Mouse (Mus musculus): ENCODE results near the gene Rab3gap2. TPM values are rescaled to one million over a fixed set of nuclear protein-coding genes. Genes with fewer than 3 reads are reported as not detected.

Rab3gap2 gene
- total RNA-seq, 2 experiments from 2014 or later, result 41.6 to 55.1 TPM

DNA sequence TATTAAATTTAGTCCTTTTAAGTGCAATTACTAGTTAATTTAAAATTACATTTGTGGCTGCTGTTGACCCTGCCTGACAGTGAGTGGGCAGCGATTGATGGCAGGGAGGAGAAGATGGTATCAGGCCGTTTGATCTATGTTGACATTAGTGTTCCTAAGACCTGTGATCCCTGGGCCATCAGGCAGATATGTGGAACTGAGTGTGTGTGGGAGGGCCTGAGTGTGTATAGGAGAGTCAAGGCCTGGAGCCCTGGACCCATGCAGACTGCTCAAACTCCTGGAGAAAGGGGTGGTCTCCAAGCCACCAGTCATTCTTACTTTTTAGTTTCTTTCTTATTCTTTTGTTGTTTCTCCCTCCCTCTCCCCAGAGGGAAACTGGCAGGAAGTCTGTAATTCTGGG lies 12.8 kb downstream of the Rab3gap2 start:
- peak; percentile 58 for ATAC-seq (replicated peaks; ENCODE audit: low FRiP score, low TSS enrichment, poor library complexity, severe bottlenecking)

GRCm38 (mm10) chr1:185217966-185218365 lies 14.0 kb downstream of the Rab3gap2 start:
- no peak for ATAC-seq (replicated peaks; ENCODE audit: low FRiP score, low TSS enrichment, poor library complexity, severe bottlenecking)

- ATAC-seq (replicated peaks; ENCODE audit: low FRiP score, low TSS enrichment, poor library complexity, severe bottlenecking), result no peak
Observed at GRCm38 (mm10) chr1:185226889-185227288, 23.0 kb downstream of the Rab3gap2 start.

GRCm38 (mm10) chr1:185227766-185228165 lies 23.8 kb downstream of the Rab3gap2 start:
- no peak for ATAC-seq (replicated peaks; ENCODE audit: low FRiP score, low TSS enrichment, poor library complexity, severe bottlenecking)

GRCm38 (mm10) chr1:185229406-185230201 lies 25.7 kb downstream of the Rab3gap2 start:
- ATAC-seq (replicated peaks; ENCODE audit: low FRiP score, low TSS enrichment, poor library complexity, severe bottlenecking), result peak; percentile 89

DNA sequence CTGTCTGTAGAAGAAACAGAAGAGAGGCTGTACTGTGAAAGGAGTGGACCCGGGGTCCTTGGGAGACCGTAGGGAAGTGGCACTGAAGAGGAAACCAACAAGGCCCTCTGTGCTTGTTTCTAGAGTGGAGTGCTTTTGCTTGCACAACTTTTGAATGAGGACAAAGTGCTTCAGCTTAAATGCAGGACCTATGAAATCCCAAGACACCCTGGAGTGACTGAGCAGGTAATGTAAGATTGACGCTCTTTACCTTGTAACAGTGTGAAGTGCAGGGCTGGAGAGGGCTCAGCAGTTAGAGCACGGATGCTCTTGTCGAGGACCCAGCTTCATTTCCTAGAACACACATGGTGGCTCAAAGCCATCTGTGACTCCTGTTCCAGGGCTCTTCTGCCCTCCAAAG lies 31.9 kb downstream of the Rab3gap2 start:
- no peak for ATAC-seq (replicated peaks; ENCODE audit: low FRiP score, low TSS enrichment, poor library complexity, severe bottlenecking)

DNA sequence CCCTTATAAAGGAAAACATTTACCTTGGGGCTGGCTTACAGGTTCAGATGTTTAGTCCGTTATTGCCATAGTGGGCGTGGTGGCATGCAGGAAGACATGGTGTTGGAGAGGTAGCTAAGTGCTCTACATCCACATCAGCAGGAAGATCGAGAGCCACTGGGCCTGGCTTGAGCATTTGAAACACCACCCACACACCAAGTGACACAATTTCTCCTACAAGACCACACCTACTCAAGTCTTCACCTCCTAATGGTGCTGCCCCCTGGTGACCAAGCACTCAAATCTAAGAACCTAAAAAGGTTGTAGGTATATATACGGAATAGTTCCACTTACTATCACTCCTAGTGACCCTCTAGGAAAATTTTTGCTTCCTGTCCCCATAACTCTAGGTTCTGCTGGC lies 32.6 kb downstream of the Rab3gap2 start:
- ATAC-seq (replicated peaks; ENCODE audit: low FRiP score, low TSS enrichment, poor library complexity, severe bottlenecking), result peak; percentile 80

GRCm38 (mm10) chr1:185243013-185243412 lies 39.1 kb downstream of the Rab3gap2 start:
- ATAC-seq (replicated peaks; ENCODE audit: low FRiP score, low TSS enrichment, poor library complexity, severe bottlenecking), result no peak

DNA sequence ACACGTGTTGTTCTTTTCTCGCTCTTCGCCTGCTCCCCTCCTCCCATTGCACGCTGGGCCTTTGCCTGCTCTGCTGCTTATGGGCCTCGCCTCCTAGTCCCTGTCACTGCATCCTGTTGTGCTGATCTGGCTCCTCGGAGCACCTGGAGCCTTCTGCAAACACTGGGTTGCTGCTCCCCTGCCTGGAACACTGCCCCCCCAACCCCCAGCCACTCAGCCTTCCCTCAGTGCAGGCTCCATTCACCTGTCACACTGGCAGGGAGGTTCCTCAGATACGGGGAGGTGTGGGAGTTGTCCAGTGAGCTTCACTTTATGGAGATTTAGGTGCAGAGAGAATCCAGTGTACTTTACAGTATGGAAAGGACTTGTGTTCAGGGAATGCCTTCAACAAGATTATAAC lies 41.5 kb downstream of the Rab3gap2 start:
- no peak for ATAC-seq (replicated peaks; ENCODE audit: low FRiP score, low TSS enrichment, poor library complexity, severe bottlenecking)

DNA sequence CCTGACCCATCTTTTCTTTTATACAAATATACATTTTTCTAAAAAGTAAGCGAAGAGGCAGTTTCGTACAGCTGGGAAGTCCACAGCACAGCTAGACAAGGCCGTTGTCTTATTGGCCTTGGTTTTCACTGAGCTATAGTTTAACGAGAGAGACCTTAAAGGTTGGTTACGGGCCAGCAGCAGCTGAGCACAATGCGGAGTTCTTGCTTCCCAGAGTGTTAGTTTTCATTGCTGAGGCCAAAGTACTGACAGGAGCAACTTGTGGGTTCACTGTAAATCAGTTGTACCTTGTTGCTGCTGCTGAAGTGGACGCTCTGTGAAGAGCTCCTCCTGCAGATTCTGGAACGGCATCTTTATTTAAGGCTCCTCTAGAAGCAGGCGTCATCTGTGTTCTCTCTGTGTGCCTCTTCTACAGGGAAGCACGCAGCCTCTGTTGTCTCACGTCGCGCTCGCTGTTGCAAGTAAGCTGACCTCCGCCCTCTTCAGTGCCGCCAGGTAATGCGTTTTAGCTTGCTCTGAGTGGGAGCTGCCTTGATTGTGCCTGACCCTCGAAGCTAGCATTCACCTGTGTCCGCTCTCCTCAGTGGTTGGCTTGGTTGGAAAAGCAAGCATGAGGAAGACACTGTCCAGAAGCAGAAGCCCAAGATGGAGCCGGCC lies 43.6 kb downstream of the Rab3gap2 start:
- no peak for ATAC-seq (replicated peaks; ENCODE audit: low FRiP score, low TSS enrichment, poor library complexity, severe bottlenecking)

- ATAC-seq (replicated peaks; ENCODE audit: low FRiP score, low TSS enrichment, poor library complexity, severe bottlenecking), result no peak
Observed at GRCm38 (mm10) chr1:185248728-185249127, 44.8 kb downstream of the Rab3gap2 start.

GRCm38 (mm10) chr1:185252351-185252750 lies 48.4 kb downstream of the Rab3gap2 start:
- no peak for ATAC-seq (replicated peaks; ENCODE audit: low FRiP score, low TSS enrichment, poor library complexity, severe bottlenecking)

GRCm38 (mm10) chr1:185253140-185253892 lies 49.4 kb downstream of the Rab3gap2 start:
- no peak for ATAC-seq (replicated peaks; ENCODE audit: low FRiP score, low TSS enrichment, poor library complexity, severe bottlenecking)

DNA sequence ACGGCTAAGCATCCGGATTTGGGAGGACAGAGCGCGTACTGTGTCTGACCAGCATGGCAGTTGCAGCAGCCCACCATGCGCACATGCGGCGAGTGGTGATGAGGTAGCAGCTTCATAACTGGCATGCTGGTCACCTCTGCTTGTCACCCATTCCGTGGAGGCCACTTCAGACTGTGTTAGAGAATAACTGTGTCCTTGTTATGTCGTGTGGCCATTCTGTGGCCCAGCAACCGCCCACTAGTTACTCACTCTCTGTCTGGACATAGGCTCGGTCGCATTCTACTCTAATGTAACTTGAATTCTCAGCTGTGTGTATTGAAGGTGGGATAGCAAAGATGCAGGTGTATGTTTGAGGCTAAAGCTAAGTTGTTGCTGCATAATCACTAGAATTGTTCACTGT lies 51.4 kb downstream of the Rab3gap2 start:
- no peak for ATAC-seq (replicated peaks; ENCODE audit: low FRiP score, low TSS enrichment, poor library complexity, severe bottlenecking)

DNA sequence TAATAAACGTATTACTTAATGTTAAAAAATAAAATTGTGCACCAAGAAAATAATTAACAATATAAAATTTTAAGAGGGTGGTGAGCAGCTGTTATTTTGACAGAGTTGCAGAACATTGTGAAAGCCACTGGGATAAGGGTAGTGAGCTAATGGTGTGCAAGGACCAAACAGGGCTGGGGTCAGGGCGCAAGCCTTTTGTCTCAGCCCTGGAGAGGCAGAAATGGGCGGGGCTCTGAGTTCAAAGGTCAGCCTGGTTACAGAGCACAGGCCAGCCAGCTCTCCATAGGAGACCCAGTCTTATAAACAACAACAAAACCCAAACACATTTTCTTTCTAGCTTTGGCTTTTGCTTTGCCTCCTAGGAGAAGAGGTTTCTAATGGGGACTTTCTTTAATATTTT lies 52.8 kb downstream of the Rab3gap2 start:
- ATAC-seq (replicated peaks; ENCODE audit: low FRiP score, low TSS enrichment, poor library complexity, severe bottlenecking), result no peak

DNA sequence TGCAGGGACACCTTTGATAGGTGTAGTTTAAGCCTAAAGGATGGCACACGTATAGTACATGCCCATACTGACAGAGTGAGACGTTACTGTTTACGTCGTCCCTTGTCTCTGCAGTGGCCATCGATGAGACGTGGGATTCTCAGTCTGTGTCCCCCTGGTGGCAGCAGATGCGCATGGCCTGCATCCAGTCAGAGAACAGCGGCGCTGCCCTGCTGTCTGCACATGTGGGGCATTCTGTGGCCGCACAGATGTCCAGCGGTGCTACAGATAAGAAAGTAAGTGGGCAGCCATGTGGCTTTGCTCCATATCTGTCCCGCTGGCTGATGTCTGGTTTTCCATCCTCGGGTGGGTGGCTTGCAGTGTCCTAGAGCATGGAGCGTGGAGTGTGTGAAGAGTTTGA lies 58.6 kb downstream of the Rab3gap2 start:
- peak; percentile 76 for ATAC-seq (replicated peaks; ENCODE audit: low FRiP score, low TSS enrichment, poor library complexity, severe bottlenecking)

- ATAC-seq (replicated peaks; ENCODE audit: low FRiP score, low TSS enrichment, poor library complexity, severe bottlenecking), result no peak
Observed at GRCm38 (mm10) chr1:185268675-185269074, 64.8 kb downstream of the Rab3gap2 start.

GRCm38 (mm10) chr1:185270403-185271097 lies 66.6 kb downstream of the Rab3gap2 start:
- ATAC-seq (replicated peaks; ENCODE audit: low FRiP score, low TSS enrichment, poor library complexity, severe bottlenecking), result no peak

DNA sequence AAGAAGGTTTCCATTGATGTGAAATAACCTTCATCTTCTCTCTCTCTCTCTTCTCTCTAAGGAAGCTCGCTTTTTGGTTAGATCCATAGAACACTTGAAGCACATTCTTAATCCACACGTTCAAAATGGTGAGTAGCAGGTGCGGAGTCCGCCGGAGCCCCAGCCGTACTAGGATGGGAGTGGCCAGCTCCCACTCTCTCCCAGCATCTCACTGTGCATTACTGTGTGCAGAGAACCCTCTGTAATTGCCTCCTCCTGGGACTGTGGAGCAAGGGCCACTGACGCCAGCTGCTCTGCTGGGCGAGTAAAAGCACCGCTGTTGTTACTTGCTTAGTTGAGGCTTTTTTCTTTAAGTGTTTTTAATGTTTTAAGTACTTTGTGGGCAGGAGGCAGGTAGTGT lies 67.5 kb downstream of the Rab3gap2 start:
- no peak for ATAC-seq (replicated peaks; ENCODE audit: low FRiP score, low TSS enrichment, poor library complexity, severe bottlenecking)

Measured in megakaryocyte-erythroid progenitor cell, adult 5-6 weeks (primary cell).